Mouse (Mus musculus): ENCODE results near the gene Dgcr6.
"Not testable (repeated sequence)": the region's sequence is repeated elsewhere in the genome, so short reads cannot be mapped to it uniquely, and the experiment has no call there.

Dgcr6 gene

DNA sequence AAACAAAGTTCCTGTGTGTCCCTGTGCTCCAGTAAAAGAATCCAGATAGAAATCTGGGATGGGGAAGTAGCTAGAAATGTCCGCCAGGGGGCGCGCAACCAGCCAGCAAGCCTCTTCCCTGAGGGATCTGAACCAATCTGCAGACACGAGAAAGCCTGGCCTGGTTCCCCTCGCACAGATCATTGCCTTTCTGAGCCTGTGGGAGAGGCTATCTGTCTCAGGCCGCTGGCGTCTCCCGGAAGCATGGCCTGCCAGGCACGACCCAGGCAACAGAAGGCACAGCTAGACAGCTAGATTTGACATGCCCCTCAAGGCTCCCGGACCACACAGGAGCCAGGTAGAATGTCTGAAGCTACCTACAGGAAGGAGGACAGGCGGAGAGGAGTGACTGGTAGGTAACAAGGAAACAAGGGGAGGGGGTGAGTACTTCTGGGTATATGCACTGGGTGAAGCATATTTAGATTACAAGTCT lies at the start of gene Dgcr6:
Gene Dgcr6 (plus strand): TSS at position 130 of the 472 bp plus-strand sequence.
- peak; percentile 87 for DNase-seq (ENCODE audit: low spot score)

DNA sequence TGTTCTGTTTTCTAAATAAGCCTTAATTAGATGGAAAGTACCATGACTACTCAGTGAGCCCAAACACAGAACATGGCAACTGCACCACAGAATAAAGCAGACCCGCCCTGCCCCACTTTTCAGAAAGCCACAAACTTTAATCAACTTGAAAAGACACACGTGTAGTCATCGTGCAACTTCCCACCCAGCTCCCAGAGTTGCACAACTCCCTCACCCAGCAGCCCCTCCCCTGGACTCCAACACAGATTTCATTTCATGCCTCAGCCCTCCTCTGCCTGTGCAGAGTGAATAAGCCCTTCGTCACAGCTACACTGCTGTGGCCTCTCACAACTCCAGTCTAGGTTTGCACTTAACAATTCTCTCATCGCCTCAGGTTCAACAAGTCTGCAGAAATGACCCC lies 48.1 kb upstream of the Dgcr6 start:
- no peak for DNase-seq (ENCODE audit: low spot score)

DNA sequence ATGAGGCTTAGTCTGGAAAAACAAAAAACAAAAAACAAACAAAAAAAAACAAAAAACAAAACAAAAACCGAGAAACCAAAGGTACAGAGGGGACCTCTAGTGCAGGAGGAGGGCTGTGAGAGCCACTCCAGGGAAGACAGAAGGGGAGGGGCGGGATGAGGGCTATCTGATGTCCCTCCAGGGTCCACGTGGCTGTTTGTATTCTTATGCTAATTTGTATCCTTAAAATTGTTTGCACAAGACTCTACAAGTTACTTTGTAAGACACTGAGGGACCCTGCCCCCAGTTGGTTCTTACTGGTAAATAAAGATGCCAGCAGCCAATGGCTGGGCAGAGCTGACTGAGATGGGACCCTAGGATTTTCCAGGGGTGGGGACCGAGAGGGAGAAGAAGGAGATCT lies 45.6 kb upstream of the Dgcr6 start:
- no peak for DNase-seq (ENCODE audit: low spot score)

DNA sequence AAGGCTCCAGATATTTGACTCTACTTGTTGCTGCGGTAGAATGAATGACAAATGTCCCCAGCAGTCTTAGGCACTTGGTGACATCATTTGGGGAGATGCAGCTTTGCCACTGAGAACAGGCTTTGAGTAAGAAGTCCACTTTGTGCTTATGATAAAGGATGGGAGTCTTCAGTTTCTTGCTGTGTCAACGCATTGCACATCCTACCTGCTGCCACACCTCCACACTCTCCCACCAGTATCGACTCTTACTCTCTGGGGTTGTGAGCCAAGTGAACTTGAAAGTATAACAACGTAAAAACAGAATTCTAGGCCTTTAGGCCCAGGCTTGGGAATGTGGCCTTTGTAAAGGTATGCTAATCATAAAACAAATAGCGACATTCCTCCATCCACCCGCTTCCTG lies 41.6 kb upstream of the Dgcr6 start:
- DNase-seq (ENCODE audit: low spot score) = no peak

DNA sequence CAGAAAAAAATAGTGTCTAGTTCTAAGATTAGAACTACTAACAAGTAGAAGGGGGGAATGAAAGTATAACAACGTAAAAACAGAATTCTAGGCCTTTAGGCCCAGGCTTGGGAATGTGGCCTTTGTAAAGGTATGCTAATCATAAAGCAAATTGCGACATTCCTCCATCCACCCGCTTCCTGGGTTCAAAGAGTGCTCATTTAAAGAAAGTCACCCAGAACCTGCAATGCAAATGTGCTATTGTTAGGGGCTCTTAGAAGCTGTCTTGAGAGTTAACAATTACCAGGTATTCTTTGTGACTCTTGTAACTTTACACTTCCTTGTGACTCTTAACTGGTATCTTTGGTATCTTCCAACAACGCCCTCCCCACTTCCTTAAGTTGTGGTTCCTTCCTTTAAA lies 36.2 kb upstream of the Dgcr6 start:
- not testable (repeated sequence) for DNase-seq (ENCODE audit: low spot score)

DNA sequence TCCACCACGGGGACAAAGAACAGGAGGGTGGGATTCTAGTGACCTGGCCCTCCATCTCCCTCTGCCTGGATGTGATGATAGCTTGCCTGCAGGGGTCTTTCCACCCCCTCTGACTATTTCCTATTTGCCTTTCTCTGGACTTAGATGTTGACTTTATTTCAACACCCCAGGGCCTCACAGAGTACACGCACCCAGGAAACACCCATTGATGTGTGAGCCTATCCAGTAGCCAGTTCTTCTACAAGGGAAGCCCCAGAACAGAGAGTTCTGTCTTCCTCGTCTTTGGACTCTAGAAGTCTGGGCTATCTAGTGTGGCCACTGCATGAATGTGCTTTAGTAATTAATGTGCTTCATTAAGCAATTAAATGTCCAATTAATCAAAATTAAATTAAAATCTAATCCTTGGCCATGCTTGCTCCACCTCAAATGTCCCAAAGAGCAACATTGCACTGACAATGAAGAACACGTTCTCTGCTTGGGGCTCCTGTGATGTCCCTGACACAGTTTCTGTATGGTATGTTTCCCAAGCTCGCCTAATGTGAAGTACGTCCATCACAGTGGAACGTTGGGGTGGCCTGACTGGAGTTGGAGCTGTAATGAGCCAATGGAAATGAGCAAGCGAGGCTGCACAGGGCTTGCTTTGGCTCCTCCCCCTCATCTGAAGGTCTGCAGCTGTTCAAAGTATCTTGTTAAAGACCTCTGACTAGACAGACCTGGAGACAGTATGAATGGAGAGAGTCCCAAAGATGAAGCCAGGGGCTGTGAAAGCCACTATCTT lies 29.7 kb upstream of the Dgcr6 start:
- no peak for DNase-seq (ENCODE audit: low spot score)

DNA sequence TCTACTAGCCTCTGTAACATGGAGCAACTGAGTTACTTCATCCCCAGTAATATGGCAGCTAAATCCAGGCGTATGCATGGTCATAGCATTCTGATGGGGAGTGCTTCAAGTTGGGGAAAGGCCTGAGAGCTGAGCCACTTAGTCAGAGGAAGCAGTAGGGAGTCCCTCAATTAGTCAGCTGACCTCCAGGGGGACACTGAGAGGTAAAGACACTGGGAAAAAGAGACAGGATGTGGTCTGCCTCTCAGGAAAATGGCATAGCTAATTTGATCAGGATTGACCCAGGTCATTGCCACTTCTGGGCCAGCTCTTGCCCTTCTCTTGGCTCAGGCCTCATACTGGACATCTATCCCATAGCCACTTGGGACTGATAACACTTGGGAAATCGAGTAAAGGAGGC lies 25.3 kb upstream of the Dgcr6 start:
- no peak for DNase-seq (ENCODE audit: low spot score)

DNA sequence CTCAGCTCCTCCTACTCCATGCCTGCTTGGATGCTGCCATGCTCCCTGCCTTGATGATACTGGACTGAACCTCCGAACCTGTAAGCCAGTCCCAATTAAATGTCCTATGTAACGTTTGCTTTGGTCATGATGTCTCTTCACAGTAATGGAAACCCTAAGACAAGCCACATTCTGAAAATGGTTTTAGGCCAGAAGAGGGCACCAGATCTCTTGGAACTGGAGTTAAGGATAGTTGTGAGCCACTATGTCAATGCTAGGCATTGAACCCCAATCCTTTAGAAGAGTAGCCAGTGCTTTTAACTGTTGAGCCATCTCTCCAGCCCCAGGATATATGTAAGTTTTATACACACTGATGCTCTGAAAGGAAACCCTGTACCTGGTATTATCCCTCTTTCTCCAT lies 20.9 kb upstream of the Dgcr6 start:
- DNase-seq (ENCODE audit: low spot score) = peak; percentile 32

DNA sequence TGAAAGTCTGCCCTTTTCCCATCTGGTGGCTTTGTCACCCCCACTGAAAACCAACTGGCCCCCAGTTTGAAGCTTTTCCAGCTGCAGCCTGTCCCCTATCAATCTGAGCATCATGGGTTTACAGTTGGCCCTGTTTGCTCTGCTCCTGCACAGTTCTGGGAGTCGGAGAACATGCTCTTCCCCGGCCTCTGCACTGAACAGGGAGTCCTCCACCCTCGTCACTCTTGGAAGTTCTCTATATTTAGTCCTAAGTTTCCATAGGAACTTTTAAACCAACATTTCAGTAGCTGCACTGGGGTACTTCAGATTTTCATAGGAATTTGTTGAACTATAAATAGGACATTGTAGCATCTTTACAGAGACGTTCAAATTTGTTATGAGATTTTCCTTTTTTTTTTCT lies 19.4 kb upstream of the Dgcr6 start:
- DNase-seq (ENCODE audit: low spot score) = no peak

DNA sequence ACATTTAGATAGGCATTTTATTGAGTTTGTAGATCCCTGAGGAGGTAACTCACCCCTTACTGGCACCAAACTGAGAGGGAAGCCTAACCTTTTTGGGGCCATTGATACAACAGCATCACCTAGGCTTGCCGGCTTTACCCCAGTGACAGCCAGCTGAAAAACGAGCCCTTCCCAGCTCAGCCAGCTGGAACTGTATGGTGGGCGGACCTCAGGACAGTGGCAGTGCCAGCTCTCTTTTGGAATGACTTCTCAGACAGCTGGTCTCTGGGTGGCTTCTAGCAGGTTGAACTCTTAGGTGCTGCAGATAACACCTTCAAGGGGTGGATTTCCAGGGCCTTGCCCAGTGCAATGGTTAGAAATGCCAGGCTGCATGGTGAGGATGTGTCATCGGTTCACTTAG lies 18.4 kb upstream of the Dgcr6 start:
- no peak for DNase-seq (ENCODE audit: low spot score)

DNA sequence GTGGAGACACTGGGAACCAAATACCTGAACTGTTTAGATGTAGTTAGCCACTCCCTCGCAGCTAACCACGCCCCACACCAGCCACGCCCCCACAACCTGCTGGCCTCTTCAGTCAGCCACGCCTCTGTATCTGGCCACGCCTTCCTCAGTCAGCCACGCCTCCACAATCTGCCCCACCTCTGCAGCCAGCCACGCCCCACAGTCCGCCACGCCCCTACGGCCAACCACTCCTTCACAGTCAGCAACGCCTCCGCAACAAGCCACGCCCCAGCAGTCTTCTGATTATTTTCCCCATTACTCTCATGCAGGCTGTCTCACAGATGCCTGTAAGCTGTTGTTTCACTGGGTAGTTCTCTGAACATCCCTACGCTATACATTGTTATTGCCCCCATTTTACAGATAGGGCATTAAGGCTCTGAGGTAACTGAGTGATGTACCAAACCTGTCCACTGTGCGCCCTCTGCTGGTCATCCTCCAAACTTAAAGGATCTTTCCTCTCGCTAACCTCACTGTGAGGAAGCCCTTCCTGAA lies 16.2 kb upstream of the Dgcr6 start:
- DNase-seq (ENCODE audit: low spot score) = peak; percentile 74

DNA sequence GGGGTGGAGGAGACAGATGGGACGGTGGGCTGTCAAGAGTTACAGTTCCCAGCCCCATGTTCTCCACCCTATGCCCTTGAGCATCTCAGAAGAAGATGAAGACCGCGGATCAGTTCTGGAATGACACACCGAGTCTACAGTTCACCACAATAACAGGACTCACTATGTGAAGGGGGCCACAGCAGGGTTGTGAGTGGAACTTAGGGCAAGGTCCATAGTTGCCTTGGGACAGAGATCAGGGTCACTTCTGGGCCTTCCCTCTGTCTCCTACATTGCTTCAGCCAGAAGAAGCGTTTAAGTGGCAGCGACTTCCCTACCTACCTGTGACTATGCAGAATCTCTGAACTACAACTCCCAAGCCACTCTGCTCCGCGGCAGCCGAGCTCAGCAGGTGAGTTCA lies 15.6 kb upstream of the Dgcr6 start:
- no peak for DNase-seq (ENCODE audit: low spot score)

DNA sequence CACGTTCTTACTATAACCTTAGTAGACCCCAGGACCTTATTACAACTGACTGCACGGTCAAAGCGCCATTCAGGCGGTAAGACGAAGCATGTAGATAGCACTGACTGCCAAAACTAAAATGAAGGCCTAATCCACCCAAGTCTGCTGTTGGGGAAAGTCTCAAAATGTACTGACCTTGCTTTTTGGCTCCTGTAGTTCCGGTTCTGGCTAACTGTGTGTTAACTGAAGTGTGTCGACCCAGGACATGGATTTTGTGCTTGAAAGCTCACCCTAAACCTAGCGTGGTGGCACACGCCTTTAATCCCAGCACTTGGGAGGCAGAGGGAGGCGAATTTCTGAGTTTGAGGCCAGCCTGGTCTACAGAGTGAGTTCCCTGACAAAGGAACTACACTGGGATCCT lies 7.7 kb upstream of the Dgcr6 start:
- no peak for DNase-seq (ENCODE audit: low spot score)

DNA sequence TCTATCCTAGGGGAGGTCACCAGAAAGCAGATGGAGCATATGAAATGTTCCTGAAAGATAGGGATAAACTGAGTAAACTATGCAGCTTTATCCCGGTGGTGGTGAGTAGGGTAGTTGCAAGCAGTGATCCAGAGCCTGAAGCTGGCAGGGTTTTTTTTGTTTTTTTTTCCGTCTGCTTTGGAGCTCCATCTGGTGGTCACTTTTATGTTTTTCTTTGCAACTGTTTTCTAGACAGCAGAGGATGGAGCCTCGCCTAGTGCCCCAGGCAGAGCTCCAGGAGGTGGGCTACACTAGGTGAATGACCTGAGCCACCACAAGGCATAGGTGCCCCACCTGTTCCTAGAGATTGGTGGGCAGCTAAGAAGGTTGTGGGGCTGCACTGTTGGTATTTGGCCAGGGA lies 5.0 kb upstream of the Dgcr6 start:
- peak; percentile 53 for DNase-seq (ENCODE audit: low spot score)

DNA sequence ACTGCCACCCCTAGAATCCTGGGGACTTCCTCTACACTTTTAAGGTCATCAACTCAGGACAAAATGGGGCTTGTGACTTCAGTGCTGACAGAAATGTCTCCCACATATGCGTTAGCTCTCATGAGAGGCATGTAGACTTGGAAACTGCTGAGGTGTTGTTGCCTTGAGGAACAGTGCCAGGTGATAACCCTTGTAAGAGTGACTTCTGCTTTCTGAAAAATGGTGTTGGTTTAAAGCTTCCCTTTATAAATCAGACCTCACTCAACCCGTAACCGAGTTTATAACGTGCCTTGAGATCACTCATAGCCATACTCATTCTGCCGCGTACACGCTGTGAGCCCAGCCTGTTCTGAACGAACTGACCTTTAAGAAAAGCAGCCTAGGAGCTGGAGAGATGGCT lies 4.6 kb upstream of the Dgcr6 start:
- DNase-seq (ENCODE audit: low spot score) = no peak

DNA sequence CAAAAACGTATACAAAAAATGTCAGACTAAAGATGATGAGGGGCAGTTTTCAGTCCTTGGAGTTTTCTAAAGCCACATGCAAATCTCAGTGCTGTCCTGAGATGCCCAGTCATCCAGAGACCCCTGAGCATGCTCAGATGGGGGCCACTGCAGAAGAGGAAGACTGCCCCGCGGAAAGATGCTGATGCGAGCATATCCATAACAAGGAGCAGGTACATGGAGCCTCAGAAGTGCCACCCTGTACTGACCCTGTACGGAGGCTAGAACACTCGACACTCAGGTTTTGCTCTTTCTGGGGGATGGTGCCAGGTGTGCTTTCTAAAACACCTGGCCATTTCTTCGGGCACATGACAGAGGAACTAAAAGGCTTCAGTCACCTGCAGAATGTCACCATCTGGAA lies 338 bp upstream of the Dgcr6 start:
- no peak for DNase-seq (ENCODE audit: low spot score)

DNA sequence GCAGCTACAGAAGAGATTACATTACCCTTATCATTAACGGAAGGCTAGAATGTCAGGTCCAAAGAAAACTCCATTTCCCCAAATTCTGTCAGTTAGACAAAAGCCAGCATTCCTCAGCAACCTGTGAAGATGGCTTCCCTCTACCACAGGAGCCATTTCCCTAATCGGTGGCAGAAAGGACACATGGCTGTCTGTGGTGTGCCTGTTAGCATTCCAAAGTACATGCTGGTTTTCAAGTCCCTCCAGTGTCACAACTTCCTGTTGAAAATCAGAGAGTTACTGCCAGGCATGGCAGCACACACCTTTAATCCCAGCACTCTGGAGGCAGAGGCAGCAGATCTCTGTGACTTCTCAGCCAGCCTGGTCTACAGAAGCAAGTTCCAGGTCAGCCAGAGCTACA lies 3.6 kb downstream of the Dgcr6 start:
- DNase-seq (ENCODE audit: low spot score) = no peak

DNA sequence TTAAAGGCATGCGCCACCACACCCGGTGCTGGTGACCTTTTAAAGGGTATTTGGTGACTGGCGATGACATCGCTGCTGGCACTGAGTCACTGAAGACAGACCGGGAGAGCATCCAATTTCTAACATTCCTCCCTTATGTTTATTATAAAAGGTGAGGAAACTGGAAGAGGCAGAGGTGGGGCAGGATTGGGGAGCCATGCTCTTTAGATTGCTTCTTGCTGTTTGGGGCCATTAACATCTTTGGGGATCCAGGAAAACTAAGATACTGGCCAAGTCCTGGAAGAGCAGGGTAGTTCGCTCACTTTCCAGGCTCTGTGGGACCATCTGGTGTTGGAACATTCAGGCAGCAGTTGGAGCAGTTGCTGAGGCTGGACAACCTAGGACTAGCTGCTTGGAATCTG lies 5.7 kb downstream of the Dgcr6 start:
- DNase-seq (ENCODE audit: low spot score) = no peak

DNA sequence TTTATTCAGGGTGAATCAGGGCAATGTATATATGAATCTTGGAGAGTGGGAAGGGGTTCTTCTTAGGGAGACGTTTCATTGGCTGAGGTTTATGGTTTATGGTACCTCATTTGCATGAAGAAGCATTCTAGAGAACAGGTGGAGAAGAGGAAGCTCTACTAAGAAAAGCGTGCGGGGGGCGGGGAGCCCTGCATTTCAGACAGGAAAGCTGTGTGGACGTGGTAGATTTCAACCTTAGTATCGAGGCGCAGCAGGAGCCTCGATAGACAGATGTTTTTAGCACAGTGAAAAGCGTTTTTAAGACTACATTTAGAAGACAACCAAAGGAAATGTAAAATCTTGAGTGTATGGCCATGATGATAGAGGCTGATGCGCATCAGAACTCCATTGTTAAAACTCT lies 6.6 kb downstream of the Dgcr6 start:
- DNase-seq (ENCODE audit: low spot score) = no peak

DNA sequence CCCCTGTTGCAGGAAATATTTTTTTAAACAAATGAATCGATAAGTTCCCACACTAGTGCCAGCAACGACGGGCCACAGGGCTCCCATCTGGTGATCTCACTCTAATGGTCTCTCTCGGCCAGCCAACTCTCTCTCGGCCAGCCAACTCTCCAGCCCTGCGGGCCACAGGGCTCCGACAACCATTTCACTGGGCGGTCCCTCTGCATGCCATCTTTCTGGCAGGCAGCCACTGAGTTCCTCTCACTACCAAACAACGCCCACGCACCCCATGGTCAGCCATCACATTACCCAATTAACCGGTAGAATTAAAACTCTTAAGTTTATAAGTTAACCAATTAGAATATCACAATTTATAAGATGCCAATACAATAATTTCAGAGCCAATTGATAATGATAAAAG lies 8.5 kb downstream of the Dgcr6 start:
- DNase-seq (ENCODE audit: low spot score) = no peak

DNA sequence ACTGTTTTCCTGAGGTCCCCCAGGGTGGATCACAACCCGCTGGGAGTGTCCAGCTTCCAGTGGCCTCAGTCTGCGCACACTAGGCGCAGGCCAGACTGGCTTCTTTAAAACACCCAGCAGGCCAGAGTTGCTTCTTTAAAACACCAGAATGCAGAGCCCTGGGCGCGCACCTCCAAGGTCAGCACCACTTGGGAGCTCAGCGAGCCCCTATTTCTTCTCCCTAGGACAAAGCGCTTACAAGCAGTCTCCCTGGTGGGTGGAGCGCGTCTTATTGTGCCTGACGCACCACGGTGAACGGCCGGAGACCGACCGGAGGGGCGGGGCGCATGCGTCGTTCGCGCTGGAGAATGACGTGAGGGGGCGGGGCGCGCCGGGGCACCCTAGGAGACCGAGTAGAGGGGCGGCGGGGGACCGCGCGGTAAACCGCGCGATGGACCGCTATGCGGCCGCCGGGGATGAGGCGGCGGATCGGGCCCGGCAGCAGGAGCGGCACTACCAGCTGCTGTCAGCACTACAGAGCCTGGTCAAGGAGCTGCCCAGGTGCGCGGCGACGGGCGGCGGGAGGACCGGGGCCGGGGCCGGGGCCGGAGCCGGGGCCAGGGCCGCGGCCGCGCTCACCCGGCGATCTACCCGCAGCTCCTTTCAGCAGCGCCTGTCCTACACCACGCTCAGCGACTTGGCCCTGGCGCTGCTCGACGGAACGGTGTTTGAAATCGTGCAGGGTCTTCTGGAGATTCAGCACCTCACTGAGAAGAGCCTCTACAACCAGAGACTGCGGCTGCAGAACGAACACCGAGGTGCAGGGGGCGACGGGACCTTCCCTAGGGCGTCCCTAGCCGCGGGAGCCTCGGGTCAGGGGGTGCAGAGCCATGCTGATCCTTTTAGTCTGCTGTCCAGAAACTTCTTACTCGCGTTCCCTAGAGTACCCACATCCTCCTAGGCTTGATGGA lies 13.7 kb downstream of the Dgcr6 start:
- peak; percentile 96 for DNase-seq (ENCODE audit: low spot score)

DNA sequence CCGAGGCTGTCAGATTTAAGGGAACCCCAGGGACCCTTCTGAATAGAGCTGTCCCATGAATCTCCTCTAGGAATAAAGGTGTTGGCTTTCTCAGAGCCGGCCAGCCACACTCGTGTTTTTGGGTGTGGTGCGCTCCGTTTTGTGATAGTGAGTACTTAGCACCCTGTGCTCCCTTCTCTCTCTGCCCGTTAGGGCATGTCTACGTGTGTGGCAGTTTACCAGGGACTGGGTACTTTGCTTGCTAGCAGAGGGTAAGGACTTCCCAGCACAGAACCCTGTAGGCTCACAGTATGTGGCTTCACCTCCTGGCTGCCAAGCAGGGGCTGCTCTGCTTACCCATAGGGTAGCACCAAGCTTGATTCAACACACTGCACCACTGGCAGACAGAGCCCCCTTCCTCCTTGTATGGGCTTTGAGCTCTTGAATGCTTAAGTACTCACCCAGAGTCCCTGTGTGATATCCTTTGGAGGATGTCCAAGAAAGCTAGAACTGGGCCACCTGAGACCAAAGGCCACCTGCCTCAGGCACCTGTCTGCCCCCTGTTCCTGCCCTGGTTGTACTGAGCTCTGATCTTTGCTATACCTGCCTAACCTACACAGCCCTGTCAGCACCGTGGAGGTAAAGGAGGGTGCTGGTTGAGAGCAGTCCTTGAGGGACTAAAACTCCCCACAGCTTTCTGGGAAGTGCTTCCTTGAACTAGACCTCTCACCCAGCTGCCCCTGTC lies 16.2 kb downstream of the Dgcr6 start:
- no peak for DNase-seq (ENCODE audit: low spot score)

Data from embryo, embryonic 10 days (tissue).